Mouse (Mus musculus) liver, adult 2 months (tissue): ENCODE results near the gene Cd163.

Experiments
- CTCF ChIP-seq: fragments of 200-500 bp; IDR thresholded peaks from 2 replicates; pipeline ENCODE4 v1.5.1; 2011; ENCODE audit warnings: low read depth, low read length, control low read depth
- POLR2A ChIP-seq: fragments of 200-500 bp; IDR thresholded peaks from 2 replicates; pipeline ENCODE4 v1.6.1; 2011; ENCODE audit warnings: low read length, control low read depth; ENCODE audit not compliant: insufficient read depth; ENCODE audit errors: extremely low read depth

- TF ChIP-seq CTCF = no peak
- no peak for TF ChIP-seq POLR2A
Observed at GRCm38 (mm10) chr6:124301447-124302192, 2.8 kb upstream of the Cd163 start.
